Mouse (Mus musculus) mammary gland, adult 2 months (tissue): ENCODE data around the gene Rwdd4a. TPM values are rescaled to one million over a fixed set of nuclear protein-coding genes. Genes with fewer than 3 reads are reported as not detected.

ENCODE experiments used
- polyA plus RNA-seq: library from polyadenylated mRNA; depleted of rRNA; stranded (reverse); fragments of >200 nt; gene quantifications from 2 replicates; pipeline ENCODE4 v1.2.3, GENCODE M21; 2012; ENCODE audit warnings: low replicate concordance; rRNA removed

Rwdd4a gene
- polyA plus RNA-seq: 12.6 and 19.9 TPM in 2 replicates

GRCm38 (mm10) chr8:47533344-47534125, at the start of gene Rwdd4a, which contains the start of gene Trappc11:
Gene Rwdd4a, plus strand, starts transcription at chr8:47533664.
Gene Trappc11, minus strand, starts transcription at chr8:47533470.

Other genes starting within 250 kb of the Rwdd4a start
- gene Stox2, start 87.3 kb upstream of the Rwdd4a start, polyA plus RNA-seq: 2.8 and 3.5 TPM in 2 replicates
- gene Trappc11, start 194 bp upstream of the Rwdd4a start, polyA plus RNA-seq: 17.8 and 21.5 TPM in 2 replicates
- 1.5 and 4.3 TPM in 2 replicates for gene Ing2, start 141.9 kb downstream of the Rwdd4a start, polyA plus RNA-seq
- 4.4 and 20.5 TPM in 2 replicates for gene Cdkn2aip, start 180.3 kb downstream of the Rwdd4a start, polyA plus RNA-seq